Mouse (Mus musculus) retina, adult 2 months (tissue): ENCODE measurements around the gene Tbc1d10a.
"Not testable (repeated sequence)": the region's sequence is repeated elsewhere in the genome, so short reads cannot be mapped to it uniquely, and the experiment has no call there.

Experiments used
- DNase-seq: peaks from one replicate; pipeline ENCODE4 v3.0.0-alpha.2; 2012; ENCODE audit warnings: low read depth, low spot score

Gene Tbc1d10a

GRCm38 (mm10) chr11:4183511-4183910 is 3.1 kb upstream of the Tbc1d10a start:
- no peak for DNase-seq

- no peak for DNase-seq
These were observed 2.2 kb upstream of the Tbc1d10a start for GRCm38 (mm10) chr11:4184251-4184952.

GRCm38 (mm10) chr11:4185480-4185879 is 1.1 kb upstream of the Tbc1d10a start:
- not testable (repeated sequence) for DNase-seq

GRCm38 (mm10) chr11:4187318-4187700 is 720 bp downstream of the Tbc1d10a start:
- DNase-seq, result no peak

- no peak for DNase-seq
These were observed 2.6 kb downstream of the Tbc1d10a start for GRCm38 (mm10) chr11:4189182-4189581.

- no peak for DNase-seq
These were observed 4.1 kb downstream of the Tbc1d10a start for GRCm38 (mm10) chr11:4190677-4191076.

- no peak for DNase-seq
These were observed 6.2 kb downstream of the Tbc1d10a start for GRCm38 (mm10) chr11:4192757-4193156.

- no peak for DNase-seq
These were observed 6.8 kb downstream of the Tbc1d10a start for GRCm38 (mm10) chr11:4193420-4193819.

- DNase-seq, result no peak
These were observed 9.0 kb downstream of the Tbc1d10a start for GRCm38 (mm10) chr11:4195597-4196031.

GRCm38 (mm10) chr11:4196636-4197035 is 10.0 kb downstream of the Tbc1d10a start:
- DNase-seq, result no peak

GRCm38 (mm10) chr11:4197691-4198090 is 11.1 kb downstream of the Tbc1d10a start:
- no peak for DNase-seq

GRCm38 (mm10) chr11:4201981-4202700 is 15.6 kb downstream of the Tbc1d10a start:
- no peak for DNase-seq

- DNase-seq, result no peak
These were observed 16.6 kb downstream of the Tbc1d10a start for GRCm38 (mm10) chr11:4202995-4203704.

GRCm38 (mm10) chr11:4203705-4204074 is 17.1 kb downstream of the Tbc1d10a start:
- no peak for DNase-seq

GRCm38 (mm10) chr11:4205097-4205655 is 18.6 kb downstream of the Tbc1d10a start:
- DNase-seq, result no peak

- DNase-seq, result no peak
These were observed 19.4 kb downstream of the Tbc1d10a start for GRCm38 (mm10) chr11:4205951-4206350.

- no peak for DNase-seq
These were observed 20.0 kb downstream of the Tbc1d10a start for GRCm38 (mm10) chr11:4206563-4206962.

GRCm38 (mm10) chr11:4207655-4208054 is 21.1 kb downstream of the Tbc1d10a start:
- no peak for DNase-seq

GRCm38 (mm10) chr11:4209556-4209955 is 23.0 kb downstream of the Tbc1d10a start:
- no peak for DNase-seq

GRCm38 (mm10) chr11:4210786-4211185 is 24.2 kb downstream of the Tbc1d10a start:
- DNase-seq, result no peak

GRCm38 (mm10) chr11:4213107-4213506 is 26.5 kb downstream of the Tbc1d10a start:
- no peak for DNase-seq

GRCm38 (mm10) chr11:4214572-4214971 is 28.0 kb downstream of the Tbc1d10a start:
- no peak for DNase-seq
